Mouse (Mus musculus) liver, embryonic 14.5 days (tissue): ENCODE measurements at regions not wholly inside any gene's neighbourhood (a gene's known extent, or its start where the extent isn't known, plus 50 kb on each side); places are given as distances from the start of the nearest gene placed in this dataset.

ENCODE experiments used
- CTCF ChIP-seq: IDR thresholded peaks from 2 replicates; pipeline ENCODE4 v1.5.1; 2016; ENCODE audit warnings: antibody characterized with exemption, low read depth, control low read depth
- EP300 ChIP-seq: IDR thresholded peaks from 2 replicates; pipeline ENCODE4 v1.6.1; 2016; ENCODE audit warnings: antibody characterized with exemption, low read depth

DNA sequence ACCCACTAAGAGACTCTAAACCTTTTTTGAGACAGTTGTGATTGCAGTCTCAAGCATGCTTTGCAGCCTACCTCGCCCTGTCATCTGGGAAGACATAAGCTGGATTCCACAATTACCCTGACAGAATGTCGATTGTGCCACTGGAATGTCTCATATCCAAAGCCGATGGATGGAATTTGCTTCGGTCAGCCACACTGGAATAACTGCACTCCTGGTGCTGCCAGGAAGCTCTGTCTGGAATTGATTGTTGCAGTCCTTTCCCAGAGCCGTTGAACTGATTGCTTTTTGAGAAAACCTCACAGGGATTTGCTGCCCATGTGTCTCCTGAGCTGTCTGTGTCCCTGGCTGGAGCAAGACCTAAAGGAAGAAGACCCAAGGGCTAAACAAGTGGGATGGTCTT, 499.0 kb downstream of the Tmem38b start:
- TF ChIP-seq CTCF (no peak), EP300 (no peak)
